Mouse (Mus musculus) neural tube, embryonic 12.5 days (tissue): ENCODE data around the gene Tbc1d23. TPM values are rescaled to one million over a fixed set of nuclear protein-coding genes. Genes with fewer than 3 reads are reported as not detected.
A peak's percentile ranks its signal among the peaks of the same experiment; 100 is the strongest.

Source experiments
- ATAC-seq: fragments of 200-750 bp; cut with Nextera tagmentation; 2 replicates; pipeline ENCODE4 v1.8.0; 2017; ENCODE audit warnings: low read depth, mild to moderate bottlenecking, moderate TSS enrichment, moderate library complexity; ENCODE audit not compliant: low FRiP score
- H3K27ac ChIP-seq: fragments of 300-500 bp; sonication (generic); 2 replicates; pipeline ENCODE4 v1.5.1; 2016
- H3K27me3 ChIP-seq: fragments of 300-500 bp; sonication (generic); replicated peaks from 2 replicates; pipeline ENCODE4 v1.6.1; 2016; ENCODE audit warnings: mild to moderate bottlenecking
- H3K36me3 ChIP-seq: fragments of 300-500 bp; sonication (generic); 2 replicates; pipeline ENCODE4 v1.6.1; 2016; ENCODE audit warnings: mild to moderate bottlenecking
- H3K4me1 ChIP-seq: fragments of 300-500 bp; sonication (generic); 2 replicates; pipeline ENCODE4 v1.6.1; 2016
- H3K4me2 ChIP-seq: fragments of 300-500 bp; sonication (generic); replicated peaks from 2 replicates; pipeline ENCODE4 v1.6.1; 2016; ENCODE audit warnings: mild to moderate bottlenecking
- H3K4me3 ChIP-seq: fragments of 300-500 bp; sonication (generic); 2 replicates; pipeline ENCODE4 v1.5.1; 2016
- H3K9ac ChIP-seq: fragments of 300-500 bp; sonication (generic); 2 replicates; pipeline ENCODE4 v1.6.1; 2016; ENCODE audit warnings: mild to moderate bottlenecking
- H3K9me3 ChIP-seq: fragments of 300-500 bp; sonication (generic); 2 replicates; pipeline ENCODE4 v1.6.1; 2016; ENCODE audit warnings: mild to moderate bottlenecking
- WGBS: fragments of 180-500 bp; shearing (Covaris S2); methylation state at CpG from one replicate; pipeline ENCODE4 v1.1.7; 2016; 5-methylcytosine and 5-hydroxymethylcytosine counted together
- polyA plus RNA-seq: library from polyadenylated mRNA; unstranded; fragments of >200 nt; fragmentation: Nextera tagmentation; extraction: Ambion mirVana; gene quantifications from 2 replicates; pipeline ENCODE4 v1.2.1, GENCODE M21; 2016

The Tbc1d23 gene
- polyA plus RNA-seq, 1 experiment from 2014 or later: 25.2 TPM

DNA sequence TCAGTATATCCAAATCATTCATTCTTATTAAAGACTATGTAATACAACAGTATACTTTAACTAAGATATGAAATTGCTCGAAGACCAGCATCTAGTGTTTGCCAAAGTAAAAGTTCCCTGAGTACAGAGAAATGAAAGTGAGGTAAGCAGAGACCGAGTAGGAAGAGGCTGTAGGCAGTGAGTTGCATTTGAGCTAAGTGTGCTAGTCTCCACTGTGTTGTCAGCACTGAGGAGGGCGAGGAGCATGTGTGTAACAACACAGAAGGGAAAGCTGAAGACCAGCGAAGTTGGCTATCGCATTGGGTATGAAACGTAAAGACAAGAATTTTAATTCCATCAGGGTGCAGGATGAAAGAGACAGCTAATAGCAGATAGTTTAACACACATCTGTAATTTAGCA, 97.7 kb downstream of the Tbc1d23 start:
- H3K9ac ChIP-seq: no peak overlapping the region
- 95% methylated on average over 6 of the region's 6 CpGs for WGBS
- H3K4me3 ChIP-seq: no peak overlapping the region
- no peak overlapping the region for H3K27ac ChIP-seq
- peaks cover 3% of the 10 kb centered on the region; the same call in 1 of the 2 replicates for H3K4me1 ChIP-seq
- no peaks in the 10 kb centered on the region for H3K9me3 ChIP-seq
- H3K36me3 ChIP-seq: peaks cover 24% of the 10 kb centered on the region
- no peak overlapping the region for H3K4me2 ChIP-seq
- no peaks in the 10 kb centered on the region for H3K27me3 ChIP-seq
- ATAC-seq: no peak

DNA sequence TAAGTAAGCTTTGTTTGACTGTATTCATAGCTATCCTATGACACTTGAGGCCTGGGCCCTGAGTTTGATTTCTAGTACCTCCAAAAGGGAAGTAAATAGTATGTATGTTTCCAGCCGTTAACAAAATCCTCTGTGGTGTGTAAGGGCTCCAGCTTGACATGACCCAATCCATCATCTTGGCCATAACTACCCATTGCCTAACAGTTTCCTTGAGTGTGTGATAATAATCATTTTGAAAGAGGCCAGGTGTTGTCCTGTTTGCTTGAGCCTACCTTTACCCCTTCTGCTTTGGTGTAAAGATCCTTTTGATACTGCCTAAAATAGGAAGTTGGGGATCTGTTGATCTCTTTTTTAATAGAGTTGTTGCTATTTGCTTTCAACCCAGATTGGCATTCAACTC, 99.0 kb downstream of the Tbc1d23 start:
- Histone ChIP-seq H3K36me3 (peaks cover 18% of the 10 kb centered on the region), H3K4me2 (no peak overlapping the region), H3K27ac (no peak overlapping the region), H3K4me1 (peaks cover 3% of the 10 kb centered on the region; the same call in 1 of the 2 replicates), H3K4me3 (no peak overlapping the region), H3K27me3 (no peaks in the 10 kb centered on the region), H3K9me3 (no peaks in the 10 kb centered on the region), H3K9ac (no peak overlapping the region)
- 76% methylated on average over 1 of the region's 1 CpGs for WGBS
- no peak for ATAC-seq

DNA sequence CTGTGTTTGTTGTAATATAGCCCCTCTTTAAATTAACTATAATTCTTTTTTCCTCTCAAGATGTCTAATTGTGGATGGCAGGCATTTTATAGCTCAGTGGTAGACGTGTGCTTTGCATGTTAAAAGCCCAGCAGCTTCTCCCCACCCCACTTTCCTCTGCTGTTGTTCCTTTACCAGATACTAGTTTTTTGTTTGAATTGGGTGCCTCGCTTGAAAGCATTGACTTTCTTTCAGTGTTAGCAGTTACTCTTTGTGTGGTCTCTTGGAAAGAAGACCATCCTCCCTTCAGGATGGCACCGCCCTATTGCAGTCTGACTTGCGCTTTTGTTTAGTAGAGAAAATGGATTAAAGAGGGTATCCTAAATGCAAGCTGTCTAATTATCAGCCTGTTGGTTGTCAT, 99.8 kb downstream of the Tbc1d23 start:
- H3K36me3 ChIP-seq: peaks cover 14% of the 10 kb centered on the region
- H3K4me2 ChIP-seq: no peak overlapping the region
- H3K9me3 ChIP-seq: no peaks in the 10 kb centered on the region
- H3K27me3 ChIP-seq: no peaks in the 10 kb centered on the region
- peak; percentile 61 for ATAC-seq
- no peak overlapping the region for H3K4me3 ChIP-seq
- 31% methylated on average over 4 of the region's 4 CpGs for WGBS
- no peak overlapping the region for H3K27ac ChIP-seq
- peaks cover 3% of the 10 kb centered on the region; the same call in 1 of the 2 replicates for H3K4me1 ChIP-seq
- no peak overlapping the region for H3K9ac ChIP-seq

DNA sequence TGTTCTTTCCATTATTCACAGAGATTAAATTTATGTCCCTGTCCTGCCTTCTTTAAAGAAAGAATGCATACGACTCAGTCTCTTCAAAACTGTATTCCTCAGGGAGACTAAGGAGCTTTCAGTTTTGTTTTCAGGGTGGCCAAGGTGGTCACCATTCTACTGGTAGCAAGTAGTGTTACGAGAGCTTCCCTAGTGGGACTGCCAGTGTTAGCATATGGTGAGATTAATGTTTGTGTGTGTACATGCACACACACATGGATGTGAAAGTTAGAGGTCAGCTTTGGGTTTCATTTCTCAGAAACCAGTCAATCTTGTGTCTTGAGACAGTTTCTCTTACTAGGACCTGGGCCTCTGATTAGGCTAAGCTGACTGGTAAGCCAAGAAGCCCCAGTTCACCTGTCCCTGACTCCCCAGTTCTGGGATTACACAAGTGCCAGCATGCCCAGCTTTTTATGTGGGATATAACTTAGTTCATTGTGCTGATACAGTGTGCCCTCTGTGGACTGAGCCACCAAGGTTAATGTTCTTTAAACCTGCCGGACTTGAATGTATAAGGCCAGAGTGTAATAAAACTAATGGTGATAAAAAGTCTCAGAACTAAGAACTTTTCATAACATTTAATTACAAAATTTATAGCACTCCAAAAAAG, 100.4 kb downstream of the Tbc1d23 start:
- H3K27ac ChIP-seq: no peak overlapping the region
- no peak for ATAC-seq
- no peak overlapping the region for H3K9ac ChIP-seq
- no peaks in the 10 kb centered on the region for H3K9me3 ChIP-seq
- WGBS: 51% methylated on average over 3 of the region's 3 CpGs
- peaks cover 3% of the 10 kb centered on the region; the same call in 1 of the 2 replicates for H3K4me1 ChIP-seq
- H3K4me2 ChIP-seq: no peak overlapping the region
- no peaks in the 10 kb centered on the region for H3K27me3 ChIP-seq
- no peak overlapping the region for H3K4me3 ChIP-seq
- H3K36me3 ChIP-seq: peaks cover 7% of the 10 kb centered on the region

DNA sequence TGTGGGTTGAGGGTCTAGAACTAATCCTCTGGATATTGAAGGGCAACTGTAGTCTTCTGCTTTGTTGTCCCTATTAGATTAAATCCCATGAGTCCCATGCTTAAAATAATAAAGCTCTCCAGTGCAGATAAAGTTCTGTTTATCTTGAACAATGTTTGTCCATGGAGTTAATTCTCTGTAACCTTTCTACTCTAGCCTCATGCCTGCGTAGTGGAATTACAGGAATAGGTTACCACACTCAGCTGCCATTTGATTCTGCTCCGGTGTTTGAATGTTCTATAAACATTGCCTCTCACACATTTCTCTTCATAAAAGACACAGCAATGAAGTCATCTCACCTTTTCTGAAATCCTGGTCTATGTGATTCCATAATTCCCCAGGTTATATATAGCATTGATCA, 103.5 kb downstream of the Tbc1d23 start:
- Histone ChIP-seq H3K4me1 (peaks cover 14% of the 10 kb centered on the region), H3K27me3 (no peaks in the 10 kb centered on the region), H3K9me3 (no peaks in the 10 kb centered on the region), H3K9ac (no peak overlapping the region), H3K4me3 (no peak overlapping the region), H3K27ac (no peak overlapping the region), H3K4me2 (no peak overlapping the region), H3K36me3 (no peaks in the 10 kb centered on the region)
- no peak for ATAC-seq
- WGBS: 94% methylated on average over 2 of the region's 2 CpGs

DNA sequence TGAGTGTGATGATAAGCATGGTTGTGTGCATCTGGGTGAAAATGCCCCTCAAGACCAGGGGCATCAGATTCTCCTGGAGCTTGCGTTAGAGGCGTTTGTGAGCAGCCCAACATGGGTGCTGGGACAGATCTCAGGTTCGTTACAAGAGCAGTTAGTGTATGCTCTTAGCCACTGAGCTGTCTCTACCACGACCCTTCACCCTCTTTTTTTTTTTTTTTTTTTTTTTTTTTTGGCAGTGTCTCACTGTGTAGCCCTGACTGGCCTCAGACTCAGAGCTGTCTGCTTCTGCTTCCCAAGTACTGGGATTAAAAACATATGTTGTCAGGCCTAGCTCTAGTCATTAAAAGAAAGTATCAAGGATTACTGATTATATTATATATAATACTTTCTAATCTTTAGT, 105.0 kb downstream of the Tbc1d23 start:
- no peaks in the 10 kb centered on the region for H3K9me3 ChIP-seq
- no peak overlapping the region for H3K4me3 ChIP-seq
- H3K27ac ChIP-seq: no peak overlapping the region
- no peak overlapping the region for H3K4me2 ChIP-seq
- no peaks in the 10 kb centered on the region for H3K36me3 ChIP-seq
- peaks cover 18% of the 10 kb centered on the region for H3K4me1 ChIP-seq
- H3K9ac ChIP-seq: no peak overlapping the region
- 71% methylated on average over 4 of the region's 4 CpGs for WGBS
- ATAC-seq: no peak
- no peaks in the 10 kb centered on the region for H3K27me3 ChIP-seq

DNA sequence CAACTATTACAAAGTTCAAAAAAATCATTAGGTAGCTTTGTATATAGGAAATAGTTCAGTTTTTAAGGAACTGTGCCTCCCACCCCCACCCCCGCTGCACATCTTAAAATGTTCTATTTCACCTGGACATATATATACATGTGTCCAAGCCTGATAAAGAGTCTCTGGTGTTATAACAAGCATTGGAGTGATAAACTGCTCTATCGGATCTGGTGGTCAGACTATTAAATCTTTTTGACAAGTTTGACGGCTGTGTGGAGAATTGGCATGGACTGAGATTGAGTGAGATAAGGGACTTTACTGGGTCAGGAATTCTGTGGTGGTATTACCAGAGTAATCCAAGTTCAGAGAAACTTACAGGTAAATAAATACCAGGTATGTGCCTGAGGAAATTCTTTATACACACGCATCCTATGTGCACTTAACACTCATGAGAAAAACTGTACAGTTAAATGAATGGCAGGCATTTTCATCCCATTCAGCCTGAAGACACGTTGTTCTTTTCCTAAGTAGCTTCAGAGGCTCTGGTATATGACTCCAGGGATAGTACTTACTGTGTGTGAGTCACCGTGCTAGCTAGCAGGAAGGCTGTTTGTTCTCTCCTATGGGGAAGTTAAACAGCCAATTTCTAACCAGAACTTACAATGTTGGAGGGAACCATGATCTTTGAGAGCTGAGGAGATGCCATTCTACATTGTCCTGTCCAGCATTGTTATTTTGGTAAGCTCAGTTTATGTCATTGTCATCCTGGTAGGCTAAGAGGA, 108.4 kb downstream of the Tbc1d23 start:
- 60% methylated on average over 6 of the region's 6 CpGs for WGBS
- ATAC-seq: no peak
- Histone ChIP-seq H3K4me3 (peak overlapping the region; percentile 99), H3K4me1 (peaks cover 18% of the 10 kb centered on the region), H3K36me3 (no peaks in the 10 kb centered on the region), H3K9me3 (no peaks in the 10 kb centered on the region), H3K27me3 (no peaks in the 10 kb centered on the region), H3K4me2 (peak overlapping the region; percentile 70), H3K9ac (peak overlapping the region; percentile 94), H3K27ac (no peak overlapping the region)

DNA sequence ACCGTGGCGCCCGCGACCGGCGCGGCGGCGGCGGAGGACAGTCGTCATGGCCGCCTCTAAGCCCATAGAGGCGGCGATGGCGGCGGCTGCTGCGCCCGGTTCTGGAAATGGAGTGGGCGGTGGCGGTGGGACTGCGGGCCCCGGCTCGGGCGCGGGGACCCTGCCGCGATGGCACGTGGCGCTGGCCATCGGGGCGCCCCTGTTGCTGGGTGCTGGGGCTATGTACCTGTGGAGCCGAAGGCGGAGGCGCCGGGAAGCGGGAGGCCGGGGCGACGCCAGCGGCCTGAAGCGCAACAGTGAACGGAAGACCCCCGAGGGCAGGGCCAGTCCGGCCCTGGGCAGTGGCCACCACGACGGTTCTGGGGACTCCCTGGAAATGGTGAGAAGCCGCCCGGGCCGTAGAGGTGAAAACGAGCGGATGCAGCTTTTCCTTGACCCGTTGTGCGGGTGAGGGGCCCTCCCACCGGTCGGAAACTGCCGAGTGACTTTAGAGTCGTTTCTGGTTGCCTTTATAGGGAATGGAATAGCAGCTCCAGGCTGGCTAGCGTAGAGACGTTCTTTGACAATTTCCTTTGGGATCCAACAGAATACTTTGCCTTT, 109.4 kb downstream of the Tbc1d23 start:
- no peaks in the 10 kb centered on the region for H3K27me3 ChIP-seq
- H3K9ac ChIP-seq: peak overlapping the region; percentile 94
- H3K9me3 ChIP-seq: no peaks in the 10 kb centered on the region
- ATAC-seq: no peak
- H3K4me2 ChIP-seq: peak overlapping the region; percentile 70
- under 1% methylated on average over 59 of the region's 59 CpGs for WGBS
- peaks cover 18% of the 10 kb centered on the region for H3K4me1 ChIP-seq
- H3K4me3 ChIP-seq: peak overlapping the region; percentile 99
- peak overlapping the region; percentile 78; the same call in 1 of the 2 replicates for H3K27ac ChIP-seq
- no peaks in the 10 kb centered on the region for H3K36me3 ChIP-seq

DNA sequence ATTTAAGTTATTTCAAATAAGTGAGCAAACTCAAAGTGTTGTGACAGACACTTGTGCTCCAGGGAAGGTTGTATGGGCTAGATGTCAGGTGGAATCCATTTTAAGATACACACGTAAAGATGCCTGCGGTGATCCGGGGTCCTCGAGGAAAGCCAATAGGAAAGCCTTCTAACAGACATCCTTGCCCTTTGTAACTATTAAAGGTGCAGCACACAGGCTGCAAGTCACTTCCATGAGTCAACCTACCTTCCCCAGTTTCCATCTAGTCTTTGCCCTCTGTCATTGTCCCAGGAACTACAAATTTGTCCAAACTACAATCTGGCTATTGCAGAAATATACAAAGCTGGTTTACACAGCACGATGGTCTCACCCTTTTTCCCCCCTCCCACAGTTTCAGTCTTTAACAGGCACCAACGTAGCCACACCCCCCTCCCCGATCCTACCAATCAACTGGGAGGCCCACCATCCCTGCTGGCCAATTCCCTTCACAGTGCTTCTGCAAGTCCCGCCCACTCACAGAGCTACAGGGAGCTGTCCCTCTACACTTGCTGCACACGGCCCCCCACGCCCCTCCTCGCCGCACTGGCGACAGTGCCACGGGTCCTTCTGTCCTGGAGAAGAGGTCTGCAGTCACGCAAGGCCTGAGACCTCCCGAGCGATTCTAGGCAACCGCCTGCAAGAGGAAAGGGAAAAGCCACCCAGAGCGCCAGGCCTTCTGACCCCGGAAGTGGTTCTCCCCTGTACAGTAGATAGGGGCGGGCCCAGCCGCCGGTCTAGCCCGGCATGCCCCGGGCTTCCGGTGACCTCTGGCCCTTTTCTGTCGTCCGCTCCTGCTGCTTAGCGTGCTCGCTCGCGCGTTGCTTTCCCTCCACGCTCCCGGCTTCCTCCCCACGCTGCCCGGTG, 110.1 kb downstream of the Tbc1d23 start, which contains the start of gene Tomm70a:
Gene Tomm70a, plus strand, starts transcription at position 791 of the 903 bp plus-strand sequence.
- H3K9me3 ChIP-seq: no peaks in the 10 kb centered on the region
- H3K27me3 ChIP-seq: no peaks in the 10 kb centered on the region
- no peaks in the 10 kb centered on the region for H3K36me3 ChIP-seq
- H3K4me2 ChIP-seq: peak within 1 kb of the TSS; percentile 70
- H3K4me3 ChIP-seq: peak within 1 kb of the TSS; percentile 99
- peaks cover 18% of the 10 kb centered on the region for H3K4me1 ChIP-seq
- peak within 1 kb of the TSS; percentile 94 for H3K9ac ChIP-seq
- ATAC-seq: peak; percentile 100
- peak within 1 kb of the TSS; percentile 78 for H3K27ac ChIP-seq
- WGBS: under 1% methylated on average over 37 of the region's 37 CpGs
